Mouse (Mus musculus): Measurements from ENCODE around the gene Spindoc.
A peak's percentile ranks its signal among the peaks of the same experiment; 100 is the strongest.

Spindoc gene

DNA sequence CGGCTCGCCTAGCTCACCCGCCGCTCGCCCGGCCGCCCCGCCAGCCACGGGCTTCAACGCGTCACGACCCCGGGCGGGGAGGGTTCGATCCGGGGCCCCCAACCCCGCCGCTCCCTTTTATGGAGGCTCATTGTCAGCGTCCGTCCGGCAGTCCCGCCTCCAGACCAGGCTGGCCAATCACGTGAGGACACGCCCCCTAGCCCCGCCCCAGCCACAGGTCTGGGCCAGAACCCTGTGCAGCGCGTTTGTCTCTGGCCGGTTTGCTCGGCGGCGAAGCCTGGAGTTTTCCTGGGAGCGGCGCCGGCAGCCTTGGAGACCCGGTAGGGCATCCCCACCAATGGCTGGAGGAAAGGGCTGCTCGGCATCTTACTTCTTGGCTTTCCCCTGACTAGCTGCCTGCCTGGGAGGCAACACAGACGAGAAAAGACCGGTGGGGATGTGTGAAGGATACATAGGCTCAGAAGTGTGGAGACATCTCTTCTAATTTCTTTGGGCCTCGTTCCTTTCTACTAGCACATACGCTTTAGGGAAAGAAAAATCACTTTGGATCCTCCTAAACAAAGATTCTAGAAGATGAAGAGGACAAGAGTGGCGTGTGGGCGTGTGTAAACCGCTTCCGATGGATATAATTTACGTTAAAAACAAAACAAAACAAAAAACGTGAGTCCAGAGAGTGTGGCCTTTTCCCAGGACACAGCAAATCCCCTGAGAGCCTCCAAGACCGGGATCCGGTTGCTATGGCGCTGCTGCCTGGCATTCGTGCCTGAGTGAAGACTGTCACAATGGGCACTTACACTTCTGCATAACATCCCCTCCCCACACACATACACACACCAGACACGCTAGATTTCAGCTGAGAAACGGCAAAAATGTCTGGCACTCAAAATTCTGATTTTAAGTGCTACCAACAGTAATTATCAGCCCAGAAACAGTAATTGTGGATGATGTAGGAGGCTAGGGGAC, at the start of gene Spindoc:
TSS of gene Spindoc (minus strand) at position 92 of the 963 bp plus-strand sequence.
- peak; percentile 98 for DNase-seq (ENCODE audit: low spot score)

DNA sequence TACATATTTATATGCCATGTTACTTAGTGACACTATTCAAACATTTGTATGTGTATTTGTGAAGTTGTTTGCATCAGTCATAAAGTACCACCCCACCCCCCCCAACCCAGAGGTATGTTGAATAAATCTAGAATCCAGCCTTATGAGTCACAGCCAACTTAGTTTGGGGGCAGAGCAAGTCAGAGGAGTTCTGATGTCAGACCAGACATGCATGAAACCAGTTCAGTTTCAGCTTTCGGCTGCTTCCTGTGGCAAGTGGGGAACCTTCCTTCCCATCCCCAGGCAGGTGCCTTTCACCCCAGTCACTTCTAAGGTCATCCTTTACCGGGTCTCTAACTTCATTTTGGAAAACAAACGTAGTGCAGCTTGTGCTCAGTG, 42.6 kb upstream of the Spindoc start:
- no peak for DNase-seq (ENCODE audit: low spot score)

DNA sequence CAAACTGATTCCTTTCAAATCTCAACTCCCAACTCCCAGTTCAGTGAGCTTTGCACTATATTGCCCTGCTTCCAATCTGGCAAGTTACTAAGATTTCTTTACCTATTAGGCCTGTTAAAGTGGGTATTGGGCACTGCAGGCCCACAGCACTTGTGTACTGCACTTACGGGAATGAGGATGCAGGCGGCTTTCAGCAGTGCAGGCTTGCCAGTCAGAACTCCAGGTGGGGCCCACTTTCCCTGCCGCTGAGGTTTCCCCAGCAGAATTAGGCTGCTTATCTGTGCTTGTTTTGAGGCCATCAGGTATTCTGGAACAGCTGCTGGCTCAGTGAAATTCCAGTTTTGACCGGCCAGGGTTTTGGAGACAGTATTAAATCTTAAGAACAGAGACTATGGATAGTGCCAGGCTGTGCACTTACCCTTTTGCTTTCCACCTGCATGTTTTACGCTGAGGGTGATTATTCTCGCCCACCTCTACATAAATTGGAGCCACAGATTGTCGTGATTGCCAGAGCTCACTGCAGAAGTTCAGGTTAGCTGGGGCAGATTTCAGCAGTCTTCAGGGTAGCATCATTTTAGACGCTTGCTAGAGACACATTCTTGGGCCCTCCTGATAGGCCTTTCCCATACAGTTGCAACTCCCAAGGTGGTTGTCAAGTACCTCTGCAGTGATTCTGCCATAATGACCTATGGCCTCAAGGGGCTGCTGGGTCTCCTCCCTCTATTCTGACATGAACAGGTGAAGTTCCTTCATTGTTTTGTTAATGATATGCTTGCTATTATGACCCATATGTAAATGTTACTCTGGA, 42.0 kb upstream of the Spindoc start:
- DNase-seq (ENCODE audit: low spot score) = no peak

DNA sequence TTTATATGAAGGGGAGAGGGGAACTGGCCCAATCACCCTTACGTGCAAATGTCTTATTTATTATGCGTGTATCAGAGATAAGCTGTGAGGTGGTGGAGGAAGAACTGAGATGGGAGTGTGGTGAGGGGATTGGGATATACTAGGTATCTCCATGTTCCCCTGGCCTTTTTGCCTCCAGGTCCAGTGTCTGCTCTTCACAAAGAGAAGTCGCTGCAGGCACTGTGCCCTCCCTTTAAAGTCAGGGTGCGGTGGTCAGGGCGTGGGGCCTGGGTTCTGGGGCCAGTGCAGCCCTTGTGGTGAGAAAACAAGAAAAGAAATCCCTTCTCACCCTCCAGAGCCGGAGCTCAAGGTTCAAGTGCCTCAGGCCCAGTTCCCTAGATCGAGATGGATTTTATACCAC, 41.3 kb upstream of the Spindoc start:
- no peak for DNase-seq (ENCODE audit: low spot score)

DNA sequence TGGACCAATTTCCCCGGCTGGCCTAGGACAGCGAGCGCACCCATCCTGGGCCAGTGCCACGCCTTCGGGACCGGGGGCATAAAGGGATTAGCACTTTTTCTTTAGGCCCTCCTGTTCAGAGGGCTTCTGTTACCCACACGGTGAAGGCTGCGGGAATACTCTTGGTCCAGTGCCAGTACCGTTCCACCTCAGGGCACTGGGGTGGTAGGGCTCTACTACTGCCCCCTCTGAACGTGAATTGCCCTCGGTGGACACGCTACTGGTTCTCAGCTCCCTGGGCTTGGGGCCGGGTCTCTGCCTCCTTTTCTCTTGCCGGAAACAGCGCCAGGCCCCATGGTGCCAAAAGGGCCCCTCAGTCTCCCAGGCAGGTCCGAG, 40.8 kb upstream of the Spindoc start:
- DNase-seq (ENCODE audit: low spot score) = no peak

DNA sequence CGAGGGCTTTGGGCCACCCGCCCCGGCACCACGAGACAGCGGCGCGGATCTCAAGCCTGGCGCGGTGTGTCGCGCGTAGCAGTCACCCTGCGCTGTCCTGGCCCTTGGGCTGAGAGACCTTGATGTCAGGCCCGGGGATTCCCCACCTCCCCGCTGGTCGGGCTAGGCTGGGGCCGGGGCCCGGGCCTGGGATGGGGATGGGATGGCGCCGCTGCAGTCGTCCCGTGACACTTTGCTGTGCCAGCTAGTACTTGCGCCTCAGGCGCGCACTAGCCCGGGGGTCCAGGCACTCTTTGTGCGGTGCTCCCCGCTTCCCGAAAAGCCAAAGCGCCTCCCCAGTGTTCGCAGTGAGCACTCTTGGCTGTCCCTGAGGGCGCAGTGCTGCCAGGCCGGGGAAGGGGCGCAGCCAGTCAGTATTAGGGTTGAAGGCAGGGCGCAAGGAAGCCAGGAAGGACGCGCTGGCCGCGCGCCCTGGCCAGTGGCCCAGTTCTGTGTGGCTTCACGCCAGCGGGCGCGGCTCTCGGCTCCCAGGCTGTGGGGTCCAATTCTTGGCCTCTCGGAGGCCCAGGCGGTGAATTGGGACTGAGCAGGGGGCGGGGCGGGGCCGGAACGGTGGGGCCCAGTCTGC, 40.3 kb upstream of the Spindoc start:
- peak; percentile 81 for DNase-seq (ENCODE audit: low spot score)

DNA sequence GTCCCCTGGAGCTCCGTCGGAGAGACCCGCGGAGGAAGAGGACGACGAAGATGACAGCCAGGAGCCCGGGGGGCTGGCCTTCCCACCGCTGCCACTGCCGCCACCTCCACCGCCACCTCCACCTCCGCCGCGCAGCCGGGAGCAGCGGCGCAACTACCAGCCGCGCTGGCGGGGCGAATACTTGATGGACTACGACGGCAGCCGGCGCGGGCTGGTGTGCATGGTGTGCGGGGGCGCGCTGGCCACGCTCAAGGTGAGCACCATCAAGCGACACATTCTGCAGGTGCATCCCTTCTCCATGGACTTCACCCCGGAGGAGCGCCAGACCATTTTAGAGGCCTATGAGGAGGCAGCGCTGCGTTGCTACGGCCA, 39.8 kb upstream of the Spindoc start:
- no peak for DNase-seq (ENCODE audit: low spot score)

DNA sequence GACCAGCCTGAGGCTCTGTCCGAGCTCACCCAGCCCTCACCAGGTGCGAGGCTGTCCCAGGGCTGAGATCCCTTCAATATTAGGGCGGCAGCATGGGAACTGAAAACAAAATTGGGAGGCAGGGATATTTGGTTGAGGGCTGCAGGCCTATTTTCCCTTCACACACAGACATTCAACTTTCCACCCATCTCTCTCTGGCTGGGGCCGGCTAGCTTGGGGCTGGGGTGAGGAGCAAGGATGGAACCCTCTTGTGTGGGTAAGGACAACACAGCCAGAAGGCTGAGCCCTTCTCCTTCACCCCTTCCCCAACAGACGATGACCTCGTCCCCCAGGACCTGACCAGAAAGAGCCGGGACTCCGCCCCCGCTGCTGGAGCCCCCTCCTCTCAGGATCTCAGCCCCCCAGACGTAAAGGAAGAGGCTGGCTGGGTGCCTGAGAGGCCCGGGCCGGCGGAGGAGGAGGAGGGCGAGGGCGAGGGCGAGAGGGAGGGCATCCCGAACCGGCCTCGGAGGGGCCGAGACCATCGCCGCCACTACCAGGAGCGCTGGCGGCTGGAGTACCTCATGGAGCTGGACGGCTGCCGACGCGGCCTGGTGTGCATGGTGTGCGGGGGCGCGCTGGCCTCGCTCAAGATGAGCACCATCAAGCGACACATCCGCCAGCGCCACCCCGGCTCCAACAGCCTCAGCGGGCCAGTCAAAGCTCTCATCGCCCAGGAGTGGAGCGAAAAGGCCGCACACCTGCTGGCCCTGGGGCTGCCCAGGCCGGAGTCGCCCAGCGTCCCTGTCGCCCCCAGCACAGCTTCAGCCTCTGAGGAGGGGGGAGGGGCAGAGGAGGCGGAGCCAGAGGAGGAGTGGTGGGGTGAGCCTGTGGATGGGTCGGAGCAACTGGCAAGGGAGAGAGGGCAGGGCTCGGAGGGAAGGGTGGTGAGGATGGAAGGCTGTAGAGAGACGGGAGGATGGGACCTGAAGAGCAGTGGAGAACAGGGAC, 39.1 kb upstream of the Spindoc start:
- peak; percentile 64 for DNase-seq (ENCODE audit: low spot score)

DNA sequence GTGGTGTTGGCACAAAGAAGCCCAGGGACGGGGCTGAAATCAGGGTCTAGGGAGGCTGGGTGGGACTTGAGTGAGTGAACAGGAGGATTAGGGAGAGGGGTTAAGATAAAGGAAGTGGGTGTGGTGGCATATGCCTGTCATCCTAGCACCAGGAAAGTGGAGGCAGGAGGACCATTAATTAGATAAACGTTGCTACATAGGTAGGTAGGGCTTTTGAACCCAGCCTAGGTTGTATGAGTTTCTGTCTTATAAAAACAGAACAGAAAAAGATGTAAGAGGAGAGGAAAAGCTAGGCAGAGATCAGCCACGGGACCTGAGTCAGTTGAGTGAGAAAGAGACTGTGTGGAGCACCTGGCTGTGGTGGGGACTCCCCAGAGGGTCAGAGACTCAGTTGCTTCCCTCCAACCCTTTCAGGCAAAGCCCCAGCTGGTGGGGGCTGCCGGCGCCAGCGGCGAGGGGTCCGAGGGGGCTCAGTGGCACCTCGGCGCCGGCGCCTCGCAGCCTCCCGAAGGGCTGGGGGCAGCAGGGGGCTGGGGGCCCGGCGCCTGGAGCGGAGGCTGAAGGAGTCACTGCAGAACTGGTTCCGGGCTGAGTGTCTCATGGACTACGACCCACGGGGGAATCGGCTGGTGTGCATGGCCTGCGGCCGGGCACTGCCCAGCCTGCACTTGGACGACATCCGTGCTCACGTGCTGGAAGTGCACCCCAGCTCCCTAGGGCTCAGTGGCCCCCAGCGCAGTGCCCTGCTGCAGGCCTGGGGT, 38.2 kb upstream of the Spindoc start:
- no peak for DNase-seq (ENCODE audit: low spot score)

DNA sequence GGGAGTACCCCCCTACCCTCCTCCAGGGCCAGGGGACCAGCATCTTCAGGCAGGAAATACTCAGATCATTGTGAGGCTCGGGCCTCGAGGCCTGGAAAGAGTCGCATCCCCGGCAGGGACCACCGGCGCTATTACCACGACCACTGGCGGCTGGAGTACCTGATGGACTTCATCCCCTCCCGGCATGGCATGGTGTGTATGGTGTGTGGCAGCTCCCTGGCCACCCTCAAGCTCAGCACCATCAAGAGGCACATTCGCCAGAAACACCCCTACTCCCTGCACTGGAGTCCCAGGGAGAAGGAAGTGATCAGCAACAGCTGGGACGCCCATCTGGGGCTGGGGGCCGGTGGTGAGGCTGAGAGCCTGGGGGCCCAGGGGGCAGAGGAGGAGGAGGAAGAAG, 37.3 kb upstream of the Spindoc start:
- DNase-seq (ENCODE audit: low spot score) = no peak

DNA sequence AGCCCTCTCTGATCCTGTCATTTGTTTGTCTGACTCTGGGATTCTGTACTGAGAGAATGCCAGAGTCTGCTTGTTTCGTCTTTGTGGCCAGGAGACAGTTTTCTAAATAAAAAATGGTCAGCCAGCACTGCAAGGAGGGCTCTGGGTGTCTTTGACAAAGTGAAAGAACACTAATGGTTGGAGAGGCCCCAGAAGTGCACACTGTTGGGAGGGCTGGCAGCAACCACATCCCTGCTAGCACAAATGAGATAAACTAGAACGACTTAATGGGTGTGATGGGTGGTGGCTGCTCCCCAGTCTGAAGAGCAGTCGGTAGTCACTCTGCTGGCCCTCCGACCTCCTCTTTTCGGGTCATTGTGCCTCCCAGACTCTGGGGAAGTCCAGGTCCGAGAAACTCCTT, 36.3 kb upstream of the Spindoc start:
- no peak for DNase-seq (ENCODE audit: low spot score)

DNA sequence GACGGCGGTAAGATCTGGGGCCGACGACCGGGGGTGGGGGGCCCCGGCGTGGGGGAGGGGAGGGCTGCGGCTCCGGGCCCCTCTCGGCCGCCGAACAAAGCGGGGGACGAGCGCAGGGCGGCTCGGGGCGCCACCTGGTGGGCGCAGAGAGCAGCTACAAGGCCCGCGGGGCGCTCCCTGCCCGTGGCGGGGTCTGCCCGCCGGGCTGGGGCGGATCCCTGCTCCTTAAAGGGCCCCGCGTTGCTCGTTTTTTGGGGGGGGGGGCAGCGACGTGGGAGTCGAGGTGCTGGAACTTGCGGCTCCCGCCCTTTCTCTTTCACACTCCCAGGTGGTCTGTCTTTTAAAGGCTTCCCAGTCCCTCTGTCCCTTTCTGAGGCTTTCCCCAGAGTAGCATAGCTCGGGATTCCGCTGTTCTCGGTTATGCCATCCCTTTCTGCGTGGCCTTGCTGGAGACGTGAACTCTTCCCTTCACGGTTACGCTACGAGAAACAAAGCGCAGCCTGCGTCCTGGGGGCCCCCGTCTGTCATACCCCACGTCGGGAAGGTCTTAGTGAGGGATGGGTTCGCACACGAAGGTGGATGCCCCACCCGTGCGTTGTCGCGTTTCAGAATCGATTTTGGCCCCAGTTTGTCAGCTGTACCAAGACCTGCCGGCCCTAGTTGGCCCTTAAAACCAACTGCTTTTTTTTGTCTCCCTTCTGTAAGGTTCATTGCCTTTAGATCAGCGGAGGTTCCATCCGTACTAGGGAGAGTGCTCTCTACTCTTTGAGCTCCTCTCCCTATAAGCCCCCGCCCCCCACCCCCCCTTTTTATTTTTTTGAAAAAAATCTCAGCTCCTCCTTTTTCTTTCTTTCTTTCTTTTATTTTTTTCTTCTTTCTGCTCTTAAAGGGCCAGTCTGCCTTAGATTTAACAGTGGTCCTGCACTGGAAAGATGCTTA, 35.4 kb upstream of the Spindoc start:
- DNase-seq (ENCODE audit: low spot score) = peak; percentile 74

DNA sequence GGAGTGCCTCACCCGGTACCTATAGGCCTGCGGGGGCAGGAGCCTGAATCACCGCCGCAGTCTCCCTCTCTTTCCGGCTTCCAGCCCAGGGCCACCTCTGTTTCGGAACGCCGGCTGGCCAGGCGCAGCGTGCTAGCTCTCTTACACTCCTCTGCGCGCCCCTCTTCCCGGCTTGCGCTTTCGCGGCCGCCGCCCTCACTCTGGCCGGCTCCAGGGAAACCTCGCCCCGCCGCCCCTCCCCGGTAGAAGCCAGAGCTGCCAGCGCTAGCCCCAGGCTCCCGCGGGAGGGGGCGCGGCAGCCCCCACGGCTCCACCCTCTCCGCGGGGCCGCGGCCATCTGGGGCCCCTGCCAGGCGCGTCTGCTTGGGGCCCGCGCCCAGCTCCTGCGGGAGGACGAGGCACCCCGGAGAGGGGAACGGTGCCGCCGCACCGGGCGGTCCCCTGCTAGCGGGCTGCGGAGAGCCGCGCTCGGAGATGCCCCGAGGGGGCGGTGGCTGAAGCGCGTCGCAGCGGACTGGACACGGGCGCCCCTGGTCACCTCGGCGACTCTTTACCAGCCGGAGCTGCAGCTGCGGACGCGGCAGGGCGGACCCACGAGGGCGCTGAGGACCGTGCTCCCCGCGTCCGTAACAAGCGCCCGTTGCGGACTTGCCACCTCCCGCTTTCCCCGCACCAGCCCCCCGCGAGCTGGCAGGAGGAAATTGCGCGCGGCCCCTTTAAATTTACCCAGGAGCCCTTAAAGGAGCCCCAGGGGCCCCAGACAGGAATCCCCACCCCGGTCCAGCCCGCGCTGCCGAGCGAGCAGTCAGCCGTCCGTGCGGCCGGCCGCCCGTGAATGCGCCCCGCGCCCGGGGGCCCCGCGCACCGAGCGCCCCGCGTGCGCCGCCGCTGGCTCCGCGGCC, 34.3 kb upstream of the Spindoc start, which contains the start of gene 2700081O15Rik:
TSS of gene 2700081O15Rik (plus strand) at position 792 of the 902 bp plus-strand sequence.
- DNase-seq (ENCODE audit: low spot score) = peak; percentile 73

DNA sequence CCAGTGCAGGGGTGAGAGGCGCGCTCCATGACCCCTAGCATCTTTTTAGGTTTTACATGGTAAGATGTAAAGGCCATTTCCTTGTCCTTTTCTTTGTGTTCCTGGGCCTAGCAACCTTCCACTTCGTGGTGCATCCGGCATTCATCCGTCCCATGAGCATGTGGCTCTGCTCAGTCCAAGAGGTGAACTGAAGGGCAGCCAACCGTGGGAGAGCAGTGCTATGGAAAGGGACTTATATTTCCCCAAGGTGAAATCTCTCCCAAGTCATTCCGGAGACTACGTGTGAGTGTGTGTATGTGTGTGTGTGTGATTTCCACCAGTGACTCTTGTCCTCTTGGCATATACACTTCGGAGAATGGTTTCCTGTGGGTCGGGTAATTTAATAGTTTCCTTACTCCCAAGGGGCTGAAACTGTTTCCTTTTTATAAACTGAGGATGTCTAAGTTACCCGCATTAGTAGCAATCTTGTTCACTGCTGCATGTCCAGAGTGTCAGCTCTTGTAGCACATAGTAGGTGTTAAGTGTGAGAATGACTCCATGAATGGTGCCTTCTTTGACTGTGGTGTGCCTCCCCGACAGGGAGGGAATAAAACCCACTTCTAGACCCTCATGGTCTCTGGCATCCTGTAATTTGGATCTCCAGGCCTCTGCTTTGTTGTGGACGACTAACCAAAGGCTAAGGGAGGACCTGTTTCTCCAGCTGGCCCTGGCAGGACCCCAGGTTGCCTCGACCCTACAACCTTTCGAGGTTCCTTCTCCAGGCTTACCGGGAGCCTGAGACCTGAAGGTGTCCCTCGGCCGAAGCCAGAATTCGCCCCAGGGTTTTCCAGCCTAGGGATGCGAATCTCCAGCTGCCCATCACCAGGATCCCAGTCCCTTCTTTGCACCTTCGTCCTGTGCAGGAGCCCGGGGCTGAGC, 33.4 kb upstream of the Spindoc start:
- no peak for DNase-seq (ENCODE audit: low spot score)

DNA sequence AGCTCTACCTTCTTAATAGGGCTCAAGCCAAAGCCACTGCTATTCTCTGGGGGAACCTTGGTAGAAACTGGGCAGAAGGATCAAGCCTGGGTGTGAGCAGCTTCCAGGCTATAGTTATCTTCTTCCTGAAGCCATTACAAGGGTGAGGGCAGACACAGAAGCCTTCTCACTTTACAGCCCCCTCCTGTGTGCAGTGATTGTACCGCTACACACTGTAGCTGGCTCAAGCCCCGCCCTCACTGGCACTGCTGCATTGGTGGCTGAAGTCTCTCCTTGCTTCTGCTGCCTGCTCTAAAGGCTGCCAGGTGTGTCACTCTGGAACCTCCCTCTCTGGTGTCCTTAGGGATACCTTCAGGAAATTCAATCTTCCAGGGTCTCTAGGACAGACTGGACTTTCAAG, 29.6 kb upstream of the Spindoc start:
- DNase-seq (ENCODE audit: low spot score) = no peak

DNA sequence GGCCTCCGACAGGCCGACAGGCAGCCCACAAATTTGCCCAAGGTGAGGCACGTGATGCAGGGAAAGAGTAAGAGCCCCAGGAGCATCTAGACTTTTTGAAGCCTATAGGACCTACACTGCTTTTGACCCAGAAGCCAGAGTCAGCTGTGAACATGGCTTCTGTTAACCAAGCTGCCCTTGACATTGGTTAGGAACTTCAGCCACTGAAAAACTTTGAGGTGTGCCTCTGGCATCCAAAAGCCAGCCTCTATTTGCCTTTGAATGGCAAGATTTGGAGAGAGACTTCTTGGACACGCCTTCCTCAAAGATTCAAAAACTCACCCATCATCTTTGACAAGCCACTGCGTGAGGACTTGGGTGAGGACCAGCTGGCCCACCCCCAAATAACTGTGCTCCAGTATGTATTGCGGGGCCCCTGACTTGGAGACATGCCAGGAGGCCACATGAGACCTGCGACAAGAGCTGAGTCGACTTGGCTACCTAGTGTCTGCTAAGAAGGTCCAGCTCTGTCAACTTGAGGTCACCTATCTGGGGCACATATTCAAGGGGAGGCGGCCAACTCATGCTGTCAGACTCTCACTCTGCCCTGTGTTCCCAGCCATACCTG, 21.9 kb upstream of the Spindoc start:
- no peak for DNase-seq (ENCODE audit: low spot score)

DNA sequence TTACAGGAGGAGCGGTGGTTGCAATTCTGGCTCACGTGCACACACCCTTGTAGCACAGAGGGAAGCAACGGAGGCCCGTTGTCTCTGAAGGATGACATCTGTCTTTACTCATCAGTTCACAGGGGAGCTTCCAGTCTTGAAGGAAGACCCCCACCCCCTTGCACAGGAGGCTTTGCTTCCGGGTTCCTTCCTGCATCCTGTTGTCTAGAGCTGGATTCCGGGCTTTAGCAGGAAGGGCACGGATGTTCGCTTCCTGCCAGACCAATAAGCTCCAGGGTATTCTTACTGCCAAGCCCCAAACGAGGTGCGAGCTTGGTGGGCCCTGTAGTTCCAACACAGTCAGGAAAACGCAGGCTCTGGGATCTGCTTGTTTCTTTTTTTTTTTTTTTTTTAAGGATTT, 17.8 kb upstream of the Spindoc start:
- DNase-seq (ENCODE audit: low spot score) = no peak

Data from layer of hippocampus, adult 11-12 months (tissue).